Mouse (Mus musculus): Measurements from ENCODE around the gene Olfr1199. TPM values are rescaled to one million over a fixed set of nuclear protein-coding genes. Genes with fewer than 3 reads are reported as not detected.

The Olfr1199 gene
- total RNA-seq (2021), result not detected

DNA sequence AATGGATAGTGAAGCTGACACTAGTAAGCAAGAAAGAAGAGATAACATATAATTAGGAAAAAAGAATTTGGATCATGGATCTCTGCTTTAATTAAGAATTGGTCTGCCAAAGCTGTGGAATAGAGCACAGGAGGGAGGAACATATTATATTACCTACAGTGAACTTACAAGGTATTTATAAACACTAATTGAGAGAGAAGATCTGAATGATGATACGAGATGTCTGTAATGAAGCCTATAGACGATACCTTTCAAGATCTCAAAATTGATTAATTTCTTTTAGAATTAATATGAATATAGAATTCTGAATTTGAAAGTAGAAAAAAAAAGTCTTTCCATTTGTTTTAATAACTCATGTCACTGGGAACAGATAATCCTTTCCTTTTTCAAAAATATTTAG lies at the start of gene Olfr1199:
Olfr1199 (minus strand) TSS at position 101 of the 400 bp plus-strand sequence.
- intact Hi-C loops (cut with DNase I), result no loop called here
- DNase-seq, result no peak

- intact Hi-C loops (cut with DNase I), result no loop called here
- no peak for DNase-seq
These were observed 32.5 kb upstream of the Olfr1199 start, which contains the start of gene Olfr1201 for GRCm38 (mm10) chr2:88792736-88793135. TSS of gene Olfr1201 (plus strand) at chr2:88793036.

GRCm38 (mm10) chr2:88770388-88770787 lies 10.1 kb upstream of the Olfr1199 start, which contains the start of gene Olfr1200:
TSS of gene Olfr1200 (minus strand) at chr2:88770488.
- intact Hi-C loops (cut with DNase I), result no loop called here
- no peak for DNase-seq

- intact Hi-C loops (cut with DNase I), result no loop called here
- no peak for DNase-seq
These were observed 9.0 kb downstream of the Olfr1199 start, which contains the start of gene Olfr1198 for GRCm38 (mm10) chr2:88751270-88751669. TSS of gene Olfr1198 (minus strand) at chr2:88751370.

DNA sequence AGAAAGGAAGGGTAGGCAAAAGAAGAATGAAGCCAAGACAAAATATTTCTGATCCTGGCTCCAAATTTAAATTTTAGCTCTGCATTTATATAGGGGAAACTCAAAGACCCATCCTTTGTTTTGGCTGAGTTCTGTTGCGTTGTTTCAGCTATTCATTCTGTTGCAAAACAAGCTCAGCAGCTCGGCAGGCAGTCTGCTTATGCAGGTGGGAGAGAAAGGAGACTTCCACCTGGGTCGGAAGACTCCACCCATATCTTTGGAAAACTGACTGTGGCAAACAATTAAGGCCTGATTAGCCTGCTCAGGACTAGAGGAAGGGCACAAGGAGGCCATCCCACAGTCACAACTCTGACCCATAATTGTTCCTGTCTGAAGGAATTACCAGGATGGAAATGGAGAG lies 16.9 kb downstream of the Olfr1199 start:
- DNase-seq, result no peak
- intact Hi-C loops (cut with DNase I), result no loop called here

- intact Hi-C loops (cut with DNase I), result no loop called here
- no peak for DNase-seq
These were observed 28.0 kb downstream of the Olfr1199 start, which contains the start of gene Olfr1197 for GRCm38 (mm10) chr2:88732266-88732665. TSS of gene Olfr1197 (minus strand) at chr2:88732366.

DNA sequence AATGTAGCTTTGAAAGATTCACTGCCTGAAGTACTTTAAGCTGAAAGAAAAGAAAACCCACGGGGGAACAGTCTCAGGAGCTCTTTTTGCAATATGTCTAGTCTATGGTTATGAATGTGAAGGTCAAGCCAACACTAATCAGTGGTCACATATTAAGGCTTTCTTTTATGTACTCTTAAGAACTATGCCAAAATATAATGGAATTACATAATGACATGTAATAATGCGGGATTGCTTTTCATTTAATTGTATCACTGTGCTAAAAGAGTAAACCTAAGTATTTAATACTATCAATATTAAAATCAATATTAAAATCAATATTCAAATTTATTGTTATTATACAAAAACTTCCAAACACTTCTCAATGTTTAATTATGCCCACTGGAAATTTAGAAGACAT lies 55.8 kb downstream of the Olfr1199 start, which contains the start of gene Olfr1196:
Olfr1196 (minus strand) TSS at position 101 of the 400 bp plus-strand sequence.
- DNase-seq, result no peak
- intact Hi-C loops (cut with DNase I), result no loop called here

Other genes starting within 250 kb of the Olfr1199 start
- gene Olfr1186, start 241.9 kb downstream of the Olfr1199 start, total RNA-seq (2021), result not detected
- gene Olfr1188, start 203.5 kb downstream of the Olfr1199 start, total RNA-seq (2021), result not detected
- not detected for gene Olfr1189, start 174.0 kb downstream of the Olfr1199 start, total RNA-seq (2021)
- gene Olfr1191-ps1, start 119.9 kb downstream of the Olfr1199 start, total RNA-seq (2021), result under 1 TPM in 1 of 2 experiments, not detected in 1; 0.05 TPM
- gene Olfr1192-ps1, start 112.0 kb downstream of the Olfr1199 start, total RNA-seq (2021), result not detected
- gene Olfr1193, start 84.8 kb downstream of the Olfr1199 start, total RNA-seq (2021), result not detected
- gene Olfr1195, start 71.3 kb downstream of the Olfr1199 start, total RNA-seq (2021), result not detected
- not detected for gene Olfr1196, start 55.9 kb downstream of the Olfr1199 start, total RNA-seq (2021)
- not detected for gene Olfr1197, start 28.1 kb downstream of the Olfr1199 start, total RNA-seq (2021)
- gene Olfr1198, start 9.1 kb downstream of the Olfr1199 start, total RNA-seq (2021), result not detected
- not detected for gene Olfr1200, start 10.0 kb upstream of the Olfr1199 start, total RNA-seq (2021)
- gene Olfr1201, start 32.6 kb upstream of the Olfr1199 start, total RNA-seq (2021), result not detected
- not detected for gene Olfr1202, start 54.0 kb upstream of the Olfr1199 start, total RNA-seq (2021)
- not detected for gene Olfr1205, start 69.3 kb upstream of the Olfr1199 start, total RNA-seq (2021)
- gene Olfr1204, start 88.8 kb upstream of the Olfr1199 start, total RNA-seq (2021), result not detected
- gene Olfr1206, start 102.8 kb upstream of the Olfr1199 start, total RNA-seq (2021), result not detected
- not detected for gene Olfr1208, start 141.8 kb upstream of the Olfr1199 start, total RNA-seq (2021)
- gene Olfr1209, start 154.7 kb upstream of the Olfr1199 start, total RNA-seq (2021), result not detected
- gene Olfr1211, start 177.6 kb upstream of the Olfr1199 start, total RNA-seq (2021), result not detected
- gene Olfr1212, start 193.5 kb upstream of the Olfr1199 start, total RNA-seq (2021), result not detected
- not detected for gene Gm13762, start 219.8 kb upstream of the Olfr1199 start, total RNA-seq (2021)
- gene Olfr1214, start 232.2 kb upstream of the Olfr1199 start, total RNA-seq (2021), result not detected
- gene Olfr1215, start 246.5 kb upstream of the Olfr1199 start, total RNA-seq (2021), result not detected